Mouse (Mus musculus) frontal cortex, adult 2 months (tissue): ENCODE results near the gene Nxpe5. TPM values are rescaled to one million over a fixed set of nuclear protein-coding genes. Genes with fewer than 3 reads are reported as not detected.
A peak's percentile ranks its signal among the peaks of the same experiment; 100 is the strongest.
"Not testable (repeated sequence)": the region's sequence is repeated elsewhere in the genome, so short reads cannot be mapped to it uniquely, and the experiment has no call there.

Experiments used
- DNase-seq, 2 experiments: peaks; one replicate each; pipeline ENCODE4 v3.0.0; 2022; ENCODE audit warnings: low spot score in 1 of 2; ENCODE audit errors: extremely low spot score in 1 of 2
- polyA plus RNA-seq: library from polyadenylated mRNA; depleted of rRNA; stranded (reverse); fragments of >200 nt; gene quantifications from 2 replicates; pipeline ENCODE4 v1.2.3, GENCODE M21; 2012; rRNA removed

The Nxpe5 gene
- polyA plus RNA-seq, result not detected in 2 replicates

DNA sequence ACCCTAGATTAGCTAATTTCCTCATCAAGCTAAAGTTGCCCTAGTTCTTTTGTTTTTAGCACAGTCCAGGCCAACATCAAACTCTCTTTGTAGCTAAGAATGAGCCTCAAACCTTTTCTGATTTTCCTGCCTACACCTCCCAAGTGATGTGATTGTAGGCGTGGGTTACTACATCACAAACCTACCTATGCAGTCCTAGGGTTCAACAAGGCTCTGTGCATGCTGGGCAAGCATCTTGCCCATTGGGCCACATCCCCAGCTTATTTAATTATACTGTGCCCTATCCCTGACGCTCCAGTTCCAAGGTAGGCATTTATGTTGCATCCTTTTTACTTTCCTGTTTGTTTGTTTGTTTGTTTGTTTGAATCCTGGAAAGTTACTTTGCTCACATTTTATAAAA lies at the start of gene Nxpe5:
Nxpe5 (plus strand) TSS at position 199 of the 400 bp plus-strand sequence.
- no peak for DNase-seq

DNA sequence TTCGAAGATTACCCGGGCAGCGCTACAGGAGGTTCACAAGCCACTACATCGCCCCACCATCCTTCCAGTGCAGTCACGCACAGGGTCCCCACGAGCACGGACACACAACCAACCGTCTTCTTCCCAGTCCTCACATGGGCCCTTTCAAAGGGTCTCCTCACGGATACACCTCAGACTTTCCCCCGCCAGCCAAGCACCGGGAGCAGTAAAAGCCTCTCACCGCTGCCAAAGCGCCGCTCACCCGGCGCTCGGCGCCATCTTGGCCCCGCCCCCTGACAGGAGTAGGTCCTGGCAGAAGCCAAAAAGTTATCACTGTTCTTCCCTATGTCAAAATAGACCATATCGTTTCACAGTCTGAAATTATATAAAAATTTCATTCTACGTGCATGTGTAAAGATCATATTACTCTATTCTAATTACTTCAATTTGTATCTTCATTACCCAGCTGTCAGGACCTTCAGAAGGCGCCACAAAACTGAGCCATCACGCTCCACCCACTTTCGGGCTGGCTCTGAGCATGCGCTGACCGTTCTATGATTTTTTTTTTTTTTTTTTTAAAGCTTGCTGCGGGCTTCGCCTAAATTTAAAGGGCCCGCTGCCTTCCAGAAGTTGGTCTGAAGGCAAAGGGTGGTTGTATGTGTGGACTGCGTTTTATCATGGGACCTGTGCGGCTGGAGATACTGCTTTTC lies 38.6 kb upstream of the Nxpe5 start, which contains the start of the genes Taf6 and Cnpy4:
Taf6 (minus strand) TSS at position 502 of the 689 bp plus-strand sequence.
Cnpy4 (plus strand) TSS at position 536 of the 689 bp plus-strand sequence.
- DNase-seq, result peak; percentile 58 to 90

DNA sequence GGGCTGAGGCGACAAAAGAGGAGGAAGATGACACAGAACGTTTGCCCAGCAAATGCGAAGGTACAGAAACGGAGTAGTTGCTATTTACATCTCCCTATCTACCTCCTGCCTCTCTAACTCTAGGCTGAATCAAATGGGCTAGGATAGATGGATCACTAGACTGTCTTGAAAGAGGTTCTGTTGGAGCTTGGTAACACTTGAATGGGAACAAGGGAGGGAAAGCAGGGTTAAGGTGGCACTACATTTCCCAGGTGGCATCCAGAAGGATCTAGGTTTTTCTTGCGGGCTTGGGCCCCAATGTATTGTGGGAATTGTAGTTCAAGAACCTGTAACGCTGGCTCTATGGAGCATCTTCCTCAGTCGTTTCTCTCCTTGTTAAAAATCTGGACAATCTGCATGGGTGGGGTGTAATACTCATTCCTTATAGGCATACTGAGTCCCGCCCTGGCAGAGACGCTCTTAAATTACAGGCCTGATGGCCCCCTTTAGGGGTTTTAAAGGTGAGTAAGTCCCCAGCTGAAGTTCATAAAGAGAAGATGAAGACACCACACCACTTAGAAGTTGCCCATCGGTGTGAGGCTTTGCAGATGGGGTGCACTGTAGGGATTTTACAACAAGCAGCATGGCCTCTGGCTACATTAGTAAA lies 37.9 kb upstream of the Nxpe5 start:
- peak; percentile 83 to 89 for DNase-seq

DNA sequence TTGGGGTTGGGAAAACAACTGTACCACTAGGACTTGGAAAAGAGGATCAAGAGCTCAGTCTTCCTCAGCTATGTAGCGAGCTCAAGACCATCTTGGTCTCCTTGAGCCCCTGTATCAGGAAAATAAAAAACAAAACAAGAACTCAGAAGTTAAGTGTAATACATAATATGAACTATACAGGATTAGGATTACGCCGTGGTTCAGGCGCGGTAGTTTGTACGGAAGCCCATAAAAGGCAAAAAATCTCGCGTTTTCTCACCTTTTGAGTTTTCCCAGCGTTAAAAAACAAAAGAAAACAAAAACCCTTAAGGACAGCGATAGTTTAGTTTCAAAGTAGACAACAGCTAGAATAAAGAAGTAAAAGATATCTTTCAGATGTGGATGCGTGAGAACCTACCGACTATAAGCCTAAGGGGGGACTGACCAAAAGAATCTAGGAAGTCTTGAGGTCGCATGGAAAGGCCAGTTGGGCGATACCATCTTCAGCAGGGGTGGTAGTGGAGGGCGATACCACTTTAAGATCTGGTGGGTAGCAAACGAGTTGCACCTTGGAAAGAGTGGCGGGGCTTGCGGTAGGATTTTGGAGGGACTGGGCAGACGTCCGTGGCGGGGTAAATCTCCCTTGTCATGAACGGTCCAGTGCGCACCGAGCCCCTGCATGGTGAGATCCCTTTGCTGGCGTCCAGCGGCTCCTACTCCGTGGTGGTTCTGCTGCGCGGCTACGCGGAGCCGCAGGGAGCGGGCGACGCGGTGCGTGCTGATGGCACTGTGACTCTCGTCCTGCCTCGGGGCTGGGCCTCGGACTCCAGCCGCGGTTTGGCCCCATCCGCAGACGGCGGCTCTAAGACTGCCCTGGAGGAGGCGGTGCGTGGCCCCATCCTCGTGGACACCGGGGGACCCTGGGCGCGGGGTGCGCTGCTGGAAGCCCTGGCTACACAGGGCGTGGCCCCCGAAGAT lies 31.6 kb upstream of the Nxpe5 start, which contains the start of gene Mblac1:
Mblac1 (plus strand) TSS at position 544 of the 957 bp plus-strand sequence.
- peak; percentile 60 to 92 for DNase-seq

DNA sequence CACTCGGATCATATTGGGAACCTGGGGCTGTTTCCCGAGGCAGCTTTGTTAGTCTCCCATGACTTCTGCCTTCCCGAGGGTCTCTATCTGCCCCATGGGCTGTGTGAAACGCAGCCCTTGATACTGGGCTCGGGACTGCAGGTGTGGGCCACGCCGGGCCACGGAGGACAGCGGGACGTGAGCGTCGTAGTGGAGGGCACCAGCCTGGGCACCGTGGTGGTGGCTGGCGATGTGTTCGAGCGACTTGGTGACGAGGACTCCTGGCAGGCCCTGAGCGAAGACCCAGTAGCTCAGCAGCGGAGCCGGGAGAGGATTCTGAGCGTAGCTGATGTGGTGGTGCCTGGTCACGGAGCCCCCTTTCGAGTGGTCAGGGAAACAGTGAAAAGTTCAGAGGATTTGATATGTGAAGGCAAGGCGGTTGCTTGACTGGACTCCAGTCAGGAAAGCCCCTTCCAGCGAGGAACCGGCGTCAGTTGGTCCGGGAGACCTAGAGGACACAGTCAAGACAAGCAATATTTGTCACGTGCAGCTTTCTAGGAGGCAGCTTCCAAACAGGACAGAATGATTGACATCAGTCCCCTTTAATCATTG lies 30.8 kb upstream of the Nxpe5 start:
- no peak for DNase-seq

DNA sequence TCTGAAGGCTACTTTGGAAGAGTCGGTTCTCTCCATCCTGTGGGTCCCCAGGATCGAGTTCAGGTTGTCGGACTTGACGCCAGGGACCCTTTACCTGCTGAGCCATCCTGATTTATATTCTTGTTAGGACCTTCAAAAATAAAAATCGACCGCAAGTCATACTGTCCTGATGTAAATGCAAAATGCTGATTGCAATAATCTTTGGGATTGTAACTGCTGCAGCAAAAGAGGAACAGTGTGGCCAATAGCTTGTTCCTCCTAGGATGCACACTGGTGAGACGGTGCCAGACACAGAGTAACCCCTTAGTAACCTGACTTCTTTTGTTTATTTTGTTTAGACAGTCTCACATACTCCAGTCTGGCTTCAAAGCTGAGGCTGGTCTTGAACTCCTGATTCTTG lies 30.2 kb upstream of the Nxpe5 start:
- DNase-seq, result no peak

DNA sequence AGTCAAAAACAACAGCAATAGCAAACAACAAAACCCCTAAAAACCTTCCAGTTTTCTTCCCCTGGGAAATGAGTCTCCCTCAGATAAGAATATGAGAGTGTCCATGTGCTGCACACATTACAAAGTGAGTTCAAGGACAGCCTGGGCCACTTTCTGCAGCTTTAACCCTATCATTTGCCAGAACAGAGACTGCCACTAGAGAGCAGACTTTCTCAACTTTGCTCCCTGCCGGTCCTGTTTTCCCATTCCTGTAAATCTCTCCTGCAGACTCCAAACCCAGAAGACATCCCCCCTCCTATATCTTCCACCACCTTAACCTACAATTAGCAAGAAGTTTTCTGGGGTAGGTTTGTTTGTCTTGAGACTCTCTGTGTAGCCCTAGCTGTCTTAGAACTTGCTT lies 26.1 kb upstream of the Nxpe5 start:
- DNase-seq, result no peak

DNA sequence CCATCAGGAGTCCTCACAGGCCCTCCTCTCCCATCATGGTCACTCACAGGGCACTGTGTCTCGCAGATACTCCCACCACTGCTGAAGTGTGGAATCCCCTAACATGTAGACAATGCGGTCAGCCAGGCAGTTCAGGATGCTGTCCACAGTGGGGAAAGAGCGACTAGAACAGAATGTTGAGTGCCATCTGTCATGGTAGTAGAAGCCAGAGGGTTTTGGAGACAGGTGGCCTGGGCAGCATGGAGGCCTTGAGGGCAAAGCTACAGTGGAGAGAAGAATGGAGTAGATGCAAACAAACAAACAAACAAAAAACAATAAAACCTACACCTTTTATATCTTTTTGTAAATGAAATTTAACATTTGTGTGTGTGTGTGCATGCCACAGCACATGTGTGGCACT lies 23.6 kb upstream of the Nxpe5 start:
- no peak for DNase-seq

DNA sequence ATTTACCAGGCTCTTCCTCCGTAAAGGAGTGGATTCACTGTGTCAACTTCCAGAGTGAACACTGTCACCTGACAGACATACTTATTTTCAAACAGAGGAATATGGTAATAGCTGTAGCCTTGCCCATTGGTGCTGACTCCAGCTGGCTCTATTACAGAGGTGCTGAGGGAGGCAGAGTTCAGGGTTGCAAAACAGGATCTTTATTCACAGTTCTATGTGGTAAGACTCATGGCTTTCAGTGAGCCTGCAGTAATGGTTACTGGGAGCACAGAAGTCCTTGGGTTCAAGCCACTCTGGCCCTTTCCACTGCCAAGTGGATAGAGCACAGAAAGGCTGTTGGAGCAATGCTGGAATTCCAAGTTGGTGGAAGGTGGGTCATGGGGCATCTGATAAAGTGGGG lies 18.4 kb upstream of the Nxpe5 start:
- DNase-seq, result no peak

DNA sequence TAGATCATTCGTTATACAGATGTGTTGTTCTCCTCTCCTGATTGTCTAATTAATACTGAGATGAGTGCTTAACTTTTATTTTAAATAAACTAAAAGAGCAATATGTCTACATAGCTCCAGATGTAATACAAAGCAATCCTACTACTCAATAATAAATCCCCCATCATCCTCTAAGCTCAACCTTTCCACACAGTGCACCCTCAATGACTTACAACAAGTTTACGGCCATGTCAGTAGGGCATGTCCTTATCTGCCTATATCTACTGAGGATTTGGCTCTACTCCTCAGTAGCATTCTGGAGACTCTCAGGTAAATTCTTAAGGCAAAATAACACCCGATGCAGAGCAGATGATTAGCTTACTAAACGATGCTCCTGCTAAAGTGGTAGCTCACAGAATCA lies 17.8 kb upstream of the Nxpe5 start:
- DNase-seq, result no peak

DNA sequence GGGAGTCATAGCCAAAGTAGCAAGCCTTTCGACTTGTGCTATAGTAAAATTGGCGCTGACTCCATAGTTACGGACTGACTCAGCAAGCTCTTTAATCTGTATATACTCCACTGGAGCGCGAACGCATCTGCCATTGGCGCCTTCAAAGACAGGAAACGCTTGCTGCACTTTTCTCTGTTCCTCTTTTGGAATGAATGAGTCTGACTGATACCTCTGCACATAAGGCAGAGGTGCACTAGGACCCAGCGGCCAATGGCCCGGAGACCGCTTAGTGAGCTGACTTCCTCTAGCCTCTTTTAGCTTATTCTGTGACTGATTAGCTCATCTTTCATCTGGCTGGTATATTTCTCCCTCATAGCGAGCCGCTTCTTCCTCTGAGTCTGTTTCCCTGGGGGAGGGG lies 9.1 kb upstream of the Nxpe5 start:
- not testable (repeated sequence) for DNase-seq

DNA sequence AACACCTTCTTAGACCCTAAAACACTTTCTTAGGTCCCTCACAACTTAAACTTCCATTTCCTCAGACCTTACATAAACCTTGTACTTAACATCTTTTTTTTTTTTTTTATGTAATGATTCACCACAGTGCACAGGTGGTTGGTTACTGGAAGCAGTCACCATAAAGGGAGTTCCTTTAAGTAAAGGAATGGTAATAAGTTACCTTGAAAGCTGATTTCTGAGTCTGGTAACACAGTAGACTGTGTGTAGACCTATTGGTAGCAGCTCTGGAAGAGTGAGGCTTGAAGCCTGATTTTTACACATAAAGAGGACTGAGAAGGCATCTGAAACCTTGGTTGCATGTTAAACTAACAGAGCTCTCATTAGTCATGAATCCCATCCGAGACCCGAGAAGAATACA lies 5.8 kb upstream of the Nxpe5 start:
- no peak for DNase-seq

DNA sequence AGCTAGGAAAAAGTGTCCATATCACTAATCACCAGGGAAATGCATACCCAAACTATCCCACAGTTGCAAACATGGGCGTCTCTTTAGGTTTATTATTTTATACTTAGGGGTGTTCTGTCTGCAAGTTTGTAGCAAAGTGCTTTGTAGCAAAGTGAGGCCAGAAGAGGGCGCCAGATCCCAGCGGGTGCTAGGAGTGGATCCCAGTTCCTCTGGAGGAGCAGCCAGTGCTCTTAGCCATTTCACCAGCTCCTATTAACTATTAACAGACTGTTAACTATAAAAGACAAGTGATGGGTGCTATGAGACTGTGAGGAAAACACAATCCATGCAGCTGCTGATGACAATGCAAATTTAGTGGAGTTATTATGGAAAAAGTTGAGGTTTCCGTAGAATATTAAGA lies 3.6 kb upstream of the Nxpe5 start:
- peak; percentile 42 to 95 for DNase-seq

DNA sequence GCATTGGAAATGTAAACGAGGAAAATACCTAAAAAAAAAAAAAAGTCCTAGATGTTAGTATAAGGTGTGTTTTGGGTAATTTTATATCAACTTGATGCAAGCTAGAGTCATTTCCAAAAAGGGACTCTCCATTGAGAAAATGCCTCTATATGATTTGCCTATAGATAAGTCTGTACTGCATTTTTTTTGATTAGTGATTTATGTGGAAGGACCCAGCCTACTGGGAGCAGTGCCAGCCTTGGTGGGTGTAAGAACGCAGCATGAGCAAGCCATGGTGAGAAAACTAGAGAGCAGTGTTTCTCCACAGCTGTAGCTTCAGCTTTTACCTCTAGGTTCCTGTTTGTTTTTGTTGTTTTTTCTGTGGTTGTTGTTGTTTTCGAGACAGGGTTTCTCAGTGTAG lies 2.4 kb upstream of the Nxpe5 start:
- peak in 1 of 2 experiments; percentile 20 for DNase-seq

DNA sequence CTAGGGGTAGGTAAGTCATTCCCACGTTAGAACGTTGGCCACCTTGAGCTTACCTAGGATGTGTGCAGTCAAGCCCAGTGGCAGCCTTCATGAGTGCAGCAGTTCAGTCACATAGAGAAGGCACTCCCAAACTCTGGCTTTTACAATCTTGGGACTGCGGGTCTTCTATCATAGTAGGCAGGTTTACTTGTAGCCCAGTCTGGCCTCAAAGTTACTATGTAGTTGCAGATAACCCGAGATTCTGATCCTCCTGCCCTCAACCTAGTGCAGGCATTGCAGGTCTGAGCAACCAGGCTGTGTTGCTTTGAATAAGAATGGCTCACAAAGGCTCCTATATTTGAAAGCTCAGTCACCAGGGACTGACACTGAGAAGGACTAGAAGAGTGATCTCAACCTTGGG lies 793 bp downstream of the Nxpe5 start:
- DNase-seq, result no peak

DNA sequence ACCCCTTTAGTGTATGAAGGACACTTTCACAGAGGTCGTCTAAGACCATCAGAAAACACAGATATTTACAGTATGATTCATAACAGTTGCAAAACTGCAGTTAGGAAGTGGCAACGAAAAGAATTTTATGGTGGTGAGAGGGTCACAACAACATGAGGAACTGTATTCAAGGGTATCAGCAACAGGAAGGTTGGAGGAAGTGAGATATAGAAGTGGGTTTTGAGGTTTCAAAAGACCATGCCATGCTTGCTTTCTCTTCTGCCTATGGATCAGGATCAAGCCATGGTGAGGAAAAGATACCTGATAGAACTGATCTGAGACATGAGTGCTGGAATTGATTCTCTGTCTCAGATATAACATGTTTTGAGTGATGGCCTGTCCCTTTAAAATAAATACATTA lies 1.7 kb downstream of the Nxpe5 start:
- DNase-seq, result no peak

DNA sequence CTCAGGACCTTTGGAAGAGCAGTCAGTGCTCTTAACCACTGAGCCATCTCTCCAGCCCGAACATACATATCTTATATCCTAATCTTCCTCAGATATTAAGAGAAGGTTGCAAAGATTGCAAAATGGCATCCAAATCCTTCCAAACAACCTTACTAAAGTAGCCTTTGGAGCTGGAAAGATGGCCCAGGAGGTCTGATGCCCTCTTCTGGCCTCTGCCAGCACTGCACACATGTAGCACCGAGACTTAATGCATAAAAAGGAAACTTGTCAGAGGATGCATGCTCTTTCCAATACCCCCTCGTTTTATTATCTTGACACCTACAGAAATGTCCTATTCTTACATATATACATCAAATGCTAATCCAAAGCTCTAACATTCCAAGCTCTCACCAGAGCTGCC lies 2.3 kb downstream of the Nxpe5 start:
- peak in 1 of 2 experiments; percentile 17 for DNase-seq

DNA sequence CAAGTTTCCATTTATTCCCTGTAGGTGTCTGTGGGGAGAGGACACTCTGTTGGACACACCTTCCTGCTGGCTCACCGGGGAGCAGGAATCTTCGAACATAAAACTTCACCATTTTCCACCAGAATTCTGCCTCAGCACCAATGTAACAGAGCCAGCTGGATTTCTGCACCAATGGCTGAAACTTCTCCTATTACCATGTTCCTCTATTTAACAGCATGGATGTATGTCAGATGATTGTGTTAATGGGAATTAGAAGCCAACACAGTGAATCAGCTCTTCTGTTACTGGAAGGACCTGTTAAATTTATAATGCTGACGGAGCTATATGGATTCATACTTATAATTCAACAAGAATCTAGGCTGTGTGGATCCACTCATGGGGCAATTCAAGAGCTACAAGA lies 3.8 kb downstream of the Nxpe5 start:
- DNase-seq, result no peak

DNA sequence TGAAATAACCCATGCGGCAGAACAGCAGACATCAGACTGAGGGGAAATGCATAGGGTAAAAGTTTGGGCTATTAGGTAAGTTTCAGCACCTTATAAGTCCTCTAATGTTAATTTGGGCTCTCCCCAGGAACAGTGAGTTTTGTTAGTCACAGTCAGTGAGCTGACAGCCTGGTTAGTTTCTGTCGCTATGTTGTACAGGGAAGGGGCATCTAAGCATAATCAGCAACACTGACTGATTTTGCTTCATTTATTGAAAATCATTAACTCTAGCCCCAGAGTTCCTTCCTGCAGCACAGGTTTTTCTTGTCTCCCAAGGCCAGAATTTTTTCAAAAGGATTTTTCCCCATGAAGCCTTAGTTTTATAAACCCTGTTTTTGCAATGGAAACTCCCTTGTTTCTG lies 8.1 kb downstream of the Nxpe5 start:
- no peak for DNase-seq

DNA sequence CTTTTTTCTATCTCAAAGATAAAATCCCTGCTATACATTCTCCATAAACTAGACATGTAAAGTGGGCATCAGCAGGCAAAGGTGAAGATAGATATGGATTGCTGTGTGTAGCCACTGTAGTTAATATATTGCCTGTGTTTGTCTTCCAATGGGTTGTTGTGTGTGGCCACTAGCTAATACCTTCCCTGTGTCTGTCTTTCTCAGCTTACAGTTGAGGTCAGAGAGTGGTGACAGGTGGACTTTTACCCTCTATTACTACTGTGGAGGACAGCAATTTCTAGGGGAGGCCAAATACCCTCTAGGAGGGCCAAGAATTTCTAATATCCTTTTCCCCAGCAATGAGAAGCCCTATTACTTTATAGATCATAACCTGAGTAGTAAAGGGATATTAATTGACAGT lies 8.5 kb downstream of the Nxpe5 start:
- DNase-seq, result no peak

DNA sequence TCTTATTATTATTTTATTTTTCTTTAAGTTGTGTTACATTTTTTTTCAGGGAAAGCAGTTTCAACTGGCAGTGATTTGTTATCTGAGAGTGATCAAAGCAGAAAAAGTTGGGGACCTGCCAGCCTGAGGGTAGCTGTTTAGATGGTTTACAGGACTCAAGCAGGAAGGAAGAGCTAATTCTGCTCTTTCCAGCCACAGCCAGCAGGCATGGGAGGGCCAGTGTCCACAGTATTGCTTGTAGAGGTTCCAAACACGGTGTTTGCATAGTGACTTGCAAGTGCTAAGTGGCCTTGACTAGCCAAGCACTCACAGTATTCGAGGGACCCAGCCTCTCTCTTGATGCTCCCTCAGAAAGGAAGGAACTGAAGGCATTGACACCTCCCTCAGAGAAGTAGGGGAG lies 15.8 kb downstream of the Nxpe5 start:
- no peak for DNase-seq
